Mouse (Mus musculus): Measurements from ENCODE around the gene Gas7.

The Gas7 gene

GRCm38 (mm10) chr11:67656811-67657210, 201.6 kb downstream of the Gas7 start:
- DNase-seq: no peak

GRCm38 (mm10) chr11:67657685-67658382, 202.6 kb downstream of the Gas7 start:
- peak; percentile 28 to 50 for DNase-seq

- DNase-seq: no peak
These were observed 206.2 kb downstream of the Gas7 start for GRCm38 (mm10) chr11:67661465-67661864.

GRCm38 (mm10) chr11:67663437-67663836, 208.2 kb downstream of the Gas7 start:
- DNase-seq: no peak

GRCm38 (mm10) chr11:67664261-67664660, 209.0 kb downstream of the Gas7 start:
- DNase-seq: no peak

GRCm38 (mm10) chr11:67664918-67665317, 209.7 kb downstream of the Gas7 start:
- DNase-seq: no peak

GRCm38 (mm10) chr11:67666129-67666528, 210.9 kb downstream of the Gas7 start:
- DNase-seq: no peak

- peak; percentile 62 to 65 for DNase-seq
These were observed 212.5 kb downstream of the Gas7 start for GRCm38 (mm10) chr11:67667531-67668332.

GRCm38 (mm10) chr11:67668460-67669007, 213.3 kb downstream of the Gas7 start:
- DNase-seq: no peak

GRCm38 (mm10) chr11:67670031-67670430, 214.8 kb downstream of the Gas7 start:
- DNase-seq: no peak

- DNase-seq: no peak
These were observed 216.9 kb downstream of the Gas7 start for GRCm38 (mm10) chr11:67672140-67672539.

GRCm38 (mm10) chr11:67675562-67676540, 220.6 kb downstream of the Gas7 start:
- DNase-seq: peak; percentile 56 to 69

- DNase-seq: no peak
These were observed 224.1 kb downstream of the Gas7 start for GRCm38 (mm10) chr11:67679300-67679699.

GRCm38 (mm10) chr11:67679930-67680329, 224.7 kb downstream of the Gas7 start:
- no peak for DNase-seq

- DNase-seq: no peak
These were observed 226.6 kb downstream of the Gas7 start for GRCm38 (mm10) chr11:67681871-67682270.

- DNase-seq: no peak
These were observed 230.9 kb downstream of the Gas7 start for GRCm38 (mm10) chr11:67686109-67686508.

GRCm38 (mm10) chr11:67694703-67695376, 239.6 kb downstream of the Gas7 start, which contains the start of gene Rcvrn:
Rcvrn (plus strand) TSS chr11:67695326.
- DNase-seq: no peak

GRCm38 (mm10) chr11:67712976-67713375, 257.7 kb downstream of the Gas7 start:
- no peak for DNase-seq

- no peak for DNase-seq
These were observed 260.1 kb downstream of the Gas7 start for GRCm38 (mm10) chr11:67715382-67715781.

- no peak for DNase-seq
These were observed 266.2 kb downstream of the Gas7 start for GRCm38 (mm10) chr11:67721485-67721884.

- no peak for DNase-seq
These were observed 267.3 kb downstream of the Gas7 start for GRCm38 (mm10) chr11:67722399-67723156.

All from kidney, postnatal 36 days (tissue).